Mouse (Mus musculus): ENCODE data around the gene Mr1. TPM values are rescaled to one million over a fixed set of nuclear protein-coding genes. Genes with fewer than 3 reads are reported as not detected.

Mr1 gene
- polyA plus RNA-seq, 1 experiment from 2014 or later = 1.1 TPM

GRCm38 (mm10) chr1:155147228-155147627, 614 bp upstream of the Mr1 start:
- Histone ChIP-seq H3K36me3 (ENCODE audit: control insufficient read depth, insufficient read depth, low read length) (no peaks in the 10 kb centered on the region), H3K27ac (replicated peaks; ENCODE audit: low read depth, low read length) (no peak overlapping the region), H3K4me3 (replicated peaks; ENCODE audit: low read depth, low read length) (no peak overlapping the region), H3K4me1 (ENCODE audit: control insufficient read depth, insufficient read depth, low read length) (no peaks in the 10 kb centered on the region), H3K27me3 (ENCODE audit: control insufficient read depth, insufficient read depth, low read length) (no peaks in the 10 kb centered on the region), H3K4me2 (ENCODE audit: low read length) (no peak overlapping the region), H3K9ac (replicated peaks; ENCODE audit: low read length) (no peak overlapping the region), H3K9me3 (ENCODE audit: control insufficient read depth, low read length) (no peaks in the 10 kb centered on the region)
- WGBS = 70% methylated on average over 2 of the region's 2 CpGs
- no peak for DNase-seq
- ATAC-seq (ENCODE audit: low FRiP score, low TSS enrichment) = no peak

DNA sequence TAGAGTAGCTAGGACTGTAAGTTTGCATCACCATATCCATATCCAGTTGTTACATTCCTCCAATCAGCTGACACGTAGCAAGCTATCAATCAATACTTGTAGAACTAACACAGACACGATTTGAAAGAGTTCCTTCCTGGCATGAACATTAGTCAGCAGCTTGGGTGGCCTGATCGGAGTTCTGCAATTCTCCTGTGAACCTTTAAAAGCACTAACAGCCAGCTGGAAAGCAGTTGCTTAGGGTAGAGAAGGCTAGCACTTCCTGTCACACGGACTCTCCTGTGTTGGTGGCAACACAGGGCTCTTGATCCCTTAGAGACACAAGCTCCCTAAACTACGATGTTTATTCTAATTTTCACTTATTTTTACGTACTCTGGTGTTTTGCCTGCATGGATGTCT, 994 bp downstream of the Mr1 start:
- no peak overlapping the region for H3K4me2 ChIP-seq (ENCODE audit: low read length)
- no peak for DNase-seq
- no peak for ATAC-seq (ENCODE audit: low FRiP score, low TSS enrichment)
- no peak overlapping the region for H3K9ac ChIP-seq (replicated peaks; ENCODE audit: low read length)
- H3K9me3 ChIP-seq (ENCODE audit: control insufficient read depth, low read length) = no peaks in the 10 kb centered on the region
- no peaks in the 10 kb centered on the region for H3K27me3 ChIP-seq (ENCODE audit: control insufficient read depth, insufficient read depth, low read length)
- no peak overlapping the region for H3K4me3 ChIP-seq (replicated peaks; ENCODE audit: low read depth, low read length)
- no peaks in the 10 kb centered on the region for H3K4me1 ChIP-seq (ENCODE audit: control insufficient read depth, insufficient read depth, low read length)
- no peak overlapping the region for H3K27ac ChIP-seq (replicated peaks; ENCODE audit: low read depth, low read length)
- no peaks in the 10 kb centered on the region for H3K36me3 ChIP-seq (ENCODE audit: control insufficient read depth, insufficient read depth, low read length)
- WGBS = 77% methylated on average over 6 of the region's 6 CpGs

- Histone ChIP-seq H3K9ac (replicated peaks; ENCODE audit: low read length) (no peak overlapping the region), H3K4me3 (replicated peaks; ENCODE audit: low read depth, low read length) (no peak overlapping the region), H3K4me1 (ENCODE audit: control insufficient read depth, insufficient read depth, low read length) (no peaks in the 10 kb centered on the region), H3K4me2 (ENCODE audit: low read length) (no peak overlapping the region), H3K27me3 (ENCODE audit: control insufficient read depth, insufficient read depth, low read length) (no peaks in the 10 kb centered on the region), H3K27ac (replicated peaks; ENCODE audit: low read depth, low read length) (no peak overlapping the region), H3K36me3 (ENCODE audit: control insufficient read depth, insufficient read depth, low read length) (no peaks in the 10 kb centered on the region), H3K9me3 (ENCODE audit: control insufficient read depth, low read length) (no peaks in the 10 kb centered on the region)
- WGBS = 73% methylated on average over 2 of the region's 2 CpGs
- ATAC-seq (ENCODE audit: low FRiP score, low TSS enrichment) (no peak), DNase-seq (peak; percentile 41)
Observed at GRCm38 (mm10) chr1:155140076-155140475, 6.5 kb downstream of the Mr1 start.

GRCm38 (mm10) chr1:155138795-155139194, 7.8 kb downstream of the Mr1 start:
- DNase-seq = no peak
- no peaks in the 10 kb centered on the region for H3K36me3 ChIP-seq (ENCODE audit: control insufficient read depth, insufficient read depth, low read length)
- no peaks in the 10 kb centered on the region for H3K27me3 ChIP-seq (ENCODE audit: control insufficient read depth, insufficient read depth, low read length)
- no peak overlapping the region for H3K4me3 ChIP-seq (replicated peaks; ENCODE audit: low read depth, low read length)
- H3K4me2 ChIP-seq (ENCODE audit: low read length) = no peak overlapping the region
- H3K27ac ChIP-seq (replicated peaks; ENCODE audit: low read depth, low read length) = no peak overlapping the region
- no peak for ATAC-seq (ENCODE audit: low FRiP score, low TSS enrichment)
- WGBS = 90% methylated on average over 7 of the region's 7 CpGs
- no peak overlapping the region for H3K9ac ChIP-seq (replicated peaks; ENCODE audit: low read length)
- H3K9me3 ChIP-seq (ENCODE audit: control insufficient read depth, low read length) = no peaks in the 10 kb centered on the region
- H3K4me1 ChIP-seq (ENCODE audit: control insufficient read depth, insufficient read depth, low read length) = no peaks in the 10 kb centered on the region

GRCm38 (mm10) chr1:155134866-155135265, 11.7 kb downstream of the Mr1 start:
- no peak overlapping the region for H3K27ac ChIP-seq (replicated peaks; ENCODE audit: low read depth, low read length)
- no peak overlapping the region for H3K4me2 ChIP-seq (ENCODE audit: low read length)
- ATAC-seq (ENCODE audit: low FRiP score, low TSS enrichment) = no peak
- no peaks in the 10 kb centered on the region for H3K27me3 ChIP-seq (ENCODE audit: control insufficient read depth, insufficient read depth, low read length)
- WGBS = 70% methylated on average over 8 of the region's 8 CpGs
- H3K4me3 ChIP-seq (replicated peaks; ENCODE audit: low read depth, low read length) = no peak overlapping the region
- no peaks in the 10 kb centered on the region for H3K36me3 ChIP-seq (ENCODE audit: control insufficient read depth, insufficient read depth, low read length)
- no peaks in the 10 kb centered on the region for H3K4me1 ChIP-seq (ENCODE audit: control insufficient read depth, insufficient read depth, low read length)
- no peak for DNase-seq
- no peak overlapping the region for H3K9ac ChIP-seq (replicated peaks; ENCODE audit: low read length)
- H3K9me3 ChIP-seq (ENCODE audit: control insufficient read depth, low read length) = no peaks in the 10 kb centered on the region

DNA sequence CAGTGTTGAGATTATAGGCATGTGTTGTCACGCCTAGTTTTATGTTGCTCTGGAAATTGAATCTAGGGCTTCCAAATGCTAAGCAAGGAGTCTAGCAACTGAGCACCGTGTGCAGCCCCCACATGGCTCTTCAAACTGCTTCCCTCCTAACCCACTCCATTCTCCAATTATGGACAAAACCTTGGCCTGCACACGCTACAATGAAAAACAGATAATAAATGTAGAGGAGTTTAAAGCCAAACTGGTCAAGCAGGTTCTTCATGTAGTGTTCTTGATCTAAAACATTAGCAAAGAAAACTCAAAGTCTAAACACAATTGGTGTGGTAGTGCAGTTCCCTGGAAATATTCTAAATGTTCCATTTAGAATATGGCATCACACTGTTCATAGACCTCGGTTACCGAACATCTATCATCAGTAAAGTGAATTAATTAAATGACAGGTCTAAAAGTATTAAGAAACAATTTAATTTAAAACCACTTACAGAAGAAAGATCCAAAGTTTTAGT, 19.1 kb downstream of the Mr1 start:
- Histone ChIP-seq H3K27ac (replicated peaks; ENCODE audit: low read depth, low read length) (no peak overlapping the region), H3K36me3 (ENCODE audit: control insufficient read depth, insufficient read depth, low read length) (no peaks in the 10 kb centered on the region), H3K9me3 (ENCODE audit: control insufficient read depth, low read length) (no peaks in the 10 kb centered on the region), H3K4me1 (ENCODE audit: control insufficient read depth, insufficient read depth, low read length) (no peaks in the 10 kb centered on the region), H3K9ac (replicated peaks; ENCODE audit: low read length) (no peak overlapping the region), H3K27me3 (ENCODE audit: control insufficient read depth, insufficient read depth, low read length) (no peaks in the 10 kb centered on the region), H3K4me2 (ENCODE audit: low read length) (no peak overlapping the region), H3K4me3 (replicated peaks; ENCODE audit: low read depth, low read length) (no peak overlapping the region)
- DNase-seq (no peak), ATAC-seq (ENCODE audit: low FRiP score, low TSS enrichment) (no peak)
- 90% methylated on average over 5 of the region's 5 CpGs for WGBS

DNA sequence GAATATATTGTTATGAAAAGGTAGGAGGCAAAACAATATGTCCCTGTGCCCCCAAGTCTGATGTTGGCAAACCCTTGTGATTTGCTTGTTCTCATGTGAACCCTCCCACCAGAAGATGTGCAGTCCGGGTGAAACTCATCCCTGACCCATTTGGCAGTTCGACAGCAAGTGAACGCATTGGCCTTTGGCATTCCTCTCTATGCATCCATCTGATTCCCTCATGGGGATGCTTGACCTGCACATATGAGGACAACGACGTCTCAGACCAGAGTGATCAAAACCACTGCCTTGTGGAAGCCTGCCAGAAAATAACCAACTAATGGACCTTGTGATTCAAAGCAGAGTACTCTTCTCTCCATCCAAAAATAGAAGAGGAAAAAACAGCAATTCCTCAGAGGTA, 19.9 kb downstream of the Mr1 start:
- Histone ChIP-seq H3K9ac (replicated peaks; ENCODE audit: low read length) (no peak overlapping the region), H3K4me3 (replicated peaks; ENCODE audit: low read depth, low read length) (no peak overlapping the region), H3K4me2 (ENCODE audit: low read length) (no peak overlapping the region), H3K36me3 (ENCODE audit: control insufficient read depth, insufficient read depth, low read length) (no peaks in the 10 kb centered on the region), H3K27ac (replicated peaks; ENCODE audit: low read depth, low read length) (no peak overlapping the region), H3K4me1 (ENCODE audit: control insufficient read depth, insufficient read depth, low read length) (no peaks in the 10 kb centered on the region), H3K9me3 (ENCODE audit: control insufficient read depth, low read length) (no peaks in the 10 kb centered on the region), H3K27me3 (ENCODE audit: control insufficient read depth, insufficient read depth, low read length) (no peaks in the 10 kb centered on the region)
- ATAC-seq (ENCODE audit: low FRiP score, low TSS enrichment) (no peak), DNase-seq (no peak)
- WGBS = 88% methylated on average over 5 of the region's 5 CpGs

DNA sequence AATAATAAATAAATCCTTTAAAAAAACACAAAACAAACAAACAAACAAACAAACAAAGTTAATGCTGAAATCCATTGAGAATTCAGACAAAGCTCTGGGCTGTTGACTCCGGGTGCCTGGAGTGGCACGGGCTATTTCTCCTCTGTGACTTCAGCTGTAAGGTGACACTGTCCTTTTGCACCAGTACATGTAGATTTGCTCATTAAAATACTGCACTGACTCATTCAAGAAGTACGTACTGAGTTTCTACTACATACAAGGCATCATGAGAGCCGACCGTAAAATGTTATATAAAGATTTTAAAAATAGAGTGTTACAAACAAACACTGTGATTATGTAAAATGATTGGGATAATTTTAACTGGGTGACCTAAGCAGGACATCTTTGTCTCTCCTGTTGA, 22.2 kb downstream of the Mr1 start:
- Histone ChIP-seq H3K27ac (replicated peaks; ENCODE audit: low read depth, low read length) (no peak overlapping the region), H3K4me1 (ENCODE audit: control insufficient read depth, insufficient read depth, low read length) (no peaks in the 10 kb centered on the region), H3K36me3 (ENCODE audit: control insufficient read depth, insufficient read depth, low read length) (no peaks in the 10 kb centered on the region), H3K27me3 (ENCODE audit: control insufficient read depth, insufficient read depth, low read length) (no peaks in the 10 kb centered on the region), H3K4me2 (ENCODE audit: low read length) (no peak overlapping the region), H3K9ac (replicated peaks; ENCODE audit: low read length) (no peak overlapping the region), H3K4me3 (replicated peaks; ENCODE audit: low read depth, low read length) (no peak overlapping the region), H3K9me3 (ENCODE audit: control insufficient read depth, low read length) (no peaks in the 10 kb centered on the region)
- ATAC-seq (ENCODE audit: low FRiP score, low TSS enrichment) = no peak
- 93% methylated on average over 5 of the region's 5 CpGs for WGBS
- no peak for DNase-seq

GRCm38 (mm10) chr1:155121977-155122939, 24.4 kb downstream of the Mr1 start:
- DNase-seq = no peak
- H3K4me2 ChIP-seq (ENCODE audit: low read length) = no peak overlapping the region
- H3K4me3 ChIP-seq (replicated peaks; ENCODE audit: low read depth, low read length) = no peak overlapping the region
- H3K27ac ChIP-seq (replicated peaks; ENCODE audit: low read depth, low read length) = no peak overlapping the region
- no peak for ATAC-seq (ENCODE audit: low FRiP score, low TSS enrichment)
- H3K27me3 ChIP-seq (ENCODE audit: control insufficient read depth, insufficient read depth, low read length) = no peaks in the 10 kb centered on the region
- WGBS = 85% methylated on average over 21 of the region's 21 CpGs
- no peaks in the 10 kb centered on the region for H3K4me1 ChIP-seq (ENCODE audit: control insufficient read depth, insufficient read depth, low read length)
- no peaks in the 10 kb centered on the region for H3K36me3 ChIP-seq (ENCODE audit: control insufficient read depth, insufficient read depth, low read length)
- no peak overlapping the region for H3K9ac ChIP-seq (replicated peaks; ENCODE audit: low read length)
- no peaks in the 10 kb centered on the region for H3K9me3 ChIP-seq (ENCODE audit: control insufficient read depth, low read length)

All from midbrain, embryonic 14.5 days (tissue).